Mouse (Mus musculus) cerebellum, adult 8-10 months (tissue): Measurements from ENCODE around the gene Ppp2r1a.

Source experiments
- DNase-seq: peaks from one replicate; pipeline ENCODE4 v3.0.0; 2022

Ppp2r1a gene

GRCm38 (mm10) chr17:20944985-20945891, at the start of gene Ppp2r1a:
Ppp2r1a (plus strand) TSS chr17:20945311.
- DNase-seq = peak; percentile 98

- no peak for DNase-seq
Observed at GRCm38 (mm10) chr17:20904991-20905390, 40.1 kb upstream of the Ppp2r1a start, which contains the start of gene Vmn1r231. Vmn1r231 (minus strand) TSS chr17:20905091.

- DNase-seq = no peak
Observed at GRCm38 (mm10) chr17:20919614-20920013, 25.5 kb upstream of the Ppp2r1a start, which contains the start of gene Vmn1r232. Vmn1r232 (minus strand) TSS chr17:20919714.

GRCm38 (mm10) chr17:20944226-20944625, 885 bp upstream of the Ppp2r1a start:
- no peak for DNase-seq

DNA sequence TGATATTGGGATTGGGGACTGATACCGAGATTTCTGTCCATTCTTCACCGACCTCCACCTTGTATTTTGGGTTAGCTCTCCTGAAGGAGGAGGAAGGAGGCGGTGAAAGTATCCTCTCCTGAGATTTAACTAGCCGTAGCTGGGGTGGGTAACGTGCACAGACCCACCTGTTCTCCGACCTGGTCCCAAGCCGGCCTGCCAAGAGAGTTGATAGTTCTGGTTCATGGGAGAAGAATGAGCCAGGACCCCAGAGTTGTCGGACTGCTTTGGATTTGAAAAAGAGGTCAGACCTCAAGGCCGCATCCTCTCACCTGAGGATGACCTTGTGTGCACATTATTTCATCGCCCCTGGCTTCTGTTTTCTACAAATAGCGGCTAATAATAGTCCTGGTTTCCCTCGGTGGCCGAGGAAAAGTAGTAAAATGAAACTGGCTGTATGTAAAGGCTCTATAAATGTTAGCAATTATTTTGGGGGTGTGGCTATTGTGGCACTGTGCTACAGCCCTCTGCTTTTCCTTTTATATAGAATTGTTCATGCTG, 985 bp downstream of the Ppp2r1a start:
- peak; percentile 37 for DNase-seq

DNA sequence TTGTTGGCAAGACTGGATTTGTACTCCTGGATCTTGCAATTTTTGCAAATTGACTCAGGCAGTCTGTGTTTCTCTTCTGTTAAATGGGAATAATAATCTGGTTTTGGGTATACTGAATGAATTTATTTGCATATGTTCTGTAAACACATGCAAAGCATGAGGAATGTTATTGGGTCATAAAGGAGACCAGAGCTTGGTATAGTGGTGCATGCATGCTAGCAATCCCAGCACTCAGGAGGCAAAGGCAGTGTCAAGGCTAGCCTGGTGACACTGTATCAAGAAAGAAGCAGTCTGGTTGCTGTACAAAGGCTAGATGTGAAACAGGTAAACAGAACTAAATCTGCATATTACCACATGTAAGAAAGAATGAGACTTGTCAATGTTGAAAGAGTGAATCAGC, 1.5 kb downstream of the Ppp2r1a start:
- no peak for DNase-seq

DNA sequence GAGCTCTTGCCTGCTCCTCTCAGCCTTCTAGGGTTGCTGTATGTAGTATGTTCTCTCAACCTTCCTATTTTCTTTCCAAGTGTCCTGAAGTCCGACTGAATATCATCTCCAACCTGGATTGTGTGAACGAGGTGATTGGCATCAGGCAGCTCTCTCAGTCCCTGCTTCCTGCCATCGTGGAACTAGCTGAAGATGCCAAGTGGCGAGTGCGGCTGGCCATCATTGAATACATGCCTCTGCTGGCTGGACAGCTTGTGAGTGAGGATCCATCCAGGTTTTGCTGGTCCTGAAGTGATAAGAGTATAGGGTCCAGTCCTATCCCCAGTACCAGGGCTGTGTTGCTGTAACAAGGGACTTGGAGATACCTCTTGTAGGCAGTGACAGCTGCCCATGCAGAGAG, 15.3 kb downstream of the Ppp2r1a start:
- DNase-seq = no peak

DNA sequence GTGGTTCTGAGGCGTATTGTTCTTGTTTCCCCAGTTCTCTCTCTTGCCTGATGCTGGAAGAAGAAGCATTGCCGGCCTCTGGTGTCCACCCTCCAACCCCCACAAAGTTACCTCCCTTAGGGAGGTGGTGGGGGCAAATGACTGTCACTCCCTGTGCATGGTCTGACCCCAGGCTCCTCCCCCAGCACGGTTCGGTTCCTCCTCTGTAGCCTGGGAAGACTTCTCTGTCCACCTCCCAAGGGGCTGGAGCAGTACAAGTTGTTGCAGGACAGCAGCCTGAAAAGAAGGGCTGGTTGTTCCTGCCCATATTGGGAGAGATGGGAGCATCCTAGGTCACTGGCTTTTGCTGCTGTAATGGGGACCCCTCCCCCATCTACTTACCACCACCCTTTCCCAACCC, 20.3 kb downstream of the Ppp2r1a start:
- no peak for DNase-seq

DNA sequence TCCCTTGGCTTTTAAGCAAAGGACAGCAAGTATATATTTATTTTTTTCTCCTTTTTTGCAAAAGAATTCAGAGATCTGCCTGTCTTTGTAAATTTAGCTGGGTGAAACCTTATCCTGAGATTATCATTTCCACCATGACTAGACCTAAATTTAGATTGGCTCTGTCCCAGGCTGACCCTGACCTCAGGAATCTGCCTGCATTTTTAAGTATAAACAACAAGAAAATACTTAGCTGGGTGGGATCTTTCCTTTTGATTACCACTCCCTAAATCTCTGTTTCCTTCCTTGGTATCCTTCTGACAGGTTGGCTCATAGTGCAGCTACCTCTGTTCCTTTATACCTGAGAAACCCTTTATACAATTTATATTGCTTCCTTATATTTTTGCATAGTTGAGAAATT, 21.6 kb downstream of the Ppp2r1a start:
- DNase-seq = no peak

DNA sequence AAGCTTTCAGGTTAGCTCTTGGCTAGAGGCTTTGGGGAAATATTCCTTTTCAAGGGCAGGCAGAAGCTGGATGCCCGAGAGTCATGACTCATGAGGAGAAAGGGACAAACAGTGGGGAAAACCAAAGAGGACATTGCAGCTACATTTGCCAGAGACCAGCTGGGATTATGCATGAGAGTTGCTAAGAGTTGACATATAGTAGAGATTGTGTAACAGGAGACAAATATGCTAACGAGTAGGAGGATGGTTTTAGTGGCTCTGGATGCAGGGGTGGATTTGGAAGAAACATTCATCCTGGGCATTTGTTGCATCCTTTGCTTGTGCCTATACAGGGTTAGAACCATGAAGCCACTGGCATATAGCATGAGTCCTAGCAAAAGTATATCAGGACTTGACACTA, 48.6 kb downstream of the Ppp2r1a start:
- DNase-seq = no peak

- no peak for DNase-seq
Observed at GRCm38 (mm10) chr17:20996364-20996763, 51.3 kb downstream of the Ppp2r1a start, which contains the start of gene Vmn1r233. Vmn1r233 (minus strand) TSS chr17:20996464.

- DNase-seq = peak; percentile 78
Observed at GRCm38 (mm10) chr17:21008382-21009331, 63.5 kb downstream of the Ppp2r1a start, which contains the start of gene Zfp160. Zfp160 (plus strand) TSS chr17:21008903.

DNA sequence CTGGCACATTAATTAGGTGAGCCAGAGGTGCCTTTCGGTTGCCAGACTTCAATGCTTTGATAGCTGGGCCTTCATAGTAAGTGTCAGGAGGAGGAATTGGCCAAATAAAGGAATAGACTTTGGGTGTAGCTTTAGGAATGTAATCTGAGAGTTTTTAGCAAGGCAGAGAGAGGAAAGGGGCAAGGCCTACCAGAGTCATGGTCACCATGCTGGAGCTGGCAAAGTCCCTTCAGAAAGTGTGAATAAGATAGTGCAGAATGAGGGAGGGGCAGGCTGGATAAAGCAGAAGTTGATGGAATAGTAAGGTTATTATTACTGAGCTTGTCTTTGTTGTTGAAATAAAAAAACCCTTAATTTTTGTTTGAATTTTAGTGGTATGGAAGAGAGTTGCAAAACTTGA, 64.6 kb downstream of the Ppp2r1a start:
- no peak for DNase-seq
